13 mouse cellular contexts compared by ENCODE assay signal in genomic region chr15:99546596-99546995, GRCm38 (mm10). TPM values are rescaled to one million over a fixed set of nuclear protein-coding genes. Genes with fewer than 3 reads are reported as not detected.
DNase-seq lines count a peak whose midpoint lies in the region; ATAC-seq and TF ChIP-seq lines count a peak whose summit lies in the region.
"Had no signal": no experiment of that assay in that cellular context is flagged by ENCODE, and none has a peak within 500 bp of the region (broad histone marks: within the 10 kb centered on the region; RNA-seq: fewer than 3 reads in every experiment).

No protein-coding gene starts in this region.

- no peak for ATAC-seq in hindbrain, embryonic 11.5 days (ENCODE audit: low FRiP score)
- ATAC-seq in neural tube, embryonic 11.5 days (ENCODE audit: insufficient read depth, low FRiP score, low TSS enrichment), result no peak
- no peak for ATAC-seq in intestine, embryonic 16.5 days
- ATAC-seq: liver, embryonic 12.5 days had no signal

- H3K27ac ChIP-seq in gastrocnemius, adult 2 months, result no peak overlapping the region
- H3K27ac ChIP-seq in hindbrain, embryonic 11.5 days (ENCODE audit: low read depth, low read length), result no peak overlapping the region
- H3K27ac ChIP-seq in neural tube, embryonic 11.5 days (ENCODE audit: low read depth, low read length), result no peak overlapping the region
- no peak overlapping the region for H3K27ac ChIP-seq in intestine, embryonic 16.5 days (ENCODE audit: low read length)
- H3K27ac ChIP-seq: liver, embryonic 12.5 days had no signal

- no peaks in the 10 kb centered on the region for H3K36me3 ChIP-seq in hindbrain, embryonic 11.5 days (ENCODE audit: control insufficient read depth, insufficient read depth, low read length)
- H3K36me3 ChIP-seq in neural tube, embryonic 11.5 days (ENCODE audit: control insufficient read depth, insufficient read depth, low read length), result no peaks in the 10 kb centered on the region
- no peaks in the 10 kb centered on the region for H3K36me3 ChIP-seq in intestine, embryonic 16.5 days (ENCODE audit: control insufficient read depth, insufficient read depth, low read length)
- H3K36me3 ChIP-seq: heart, embryonic 12.5 days; liver, embryonic 12.5 days had no signal

- peak; percentile 32 for DNase-seq in gastrocnemius, adult 2 months
- DNase-seq in gastrocnemius, postnatal 25 days, result no peak
- peak; percentile 9 for DNase-seq in ovary, postnatal 14 days (ENCODE audit: low spot score)
- no peak for DNase-seq in ovary, postnatal 36 days (ENCODE audit: low spot score)
- DNase-seq in hindbrain, embryonic 11.5 days (ENCODE audit: low spot score), result peak; percentile 34
- DNase-seq in neural tube, embryonic 11.5 days (ENCODE audit: low spot score), result peak; percentile 56
- no peak for DNase-seq in kidney, postnatal 4 days
- DNase-seq: right cerebral cortex, postnatal 25 days had no signal

- WGBS in hindbrain, embryonic 11.5 days, result 66% methylated on average over 11 of the region's 11 CpGs
- 77% methylated on average over 11 of the region's 11 CpGs for WGBS in neural tube, embryonic 11.5 days
- WGBS in intestine, embryonic 16.5 days, result 72% methylated on average over 11 of the region's 11 CpGs

- H3K27me3 ChIP-seq in hindbrain, embryonic 11.5 days (ENCODE audit: control insufficient read depth, insufficient read depth, low read length), result no peaks in the 10 kb centered on the region
- no peaks in the 10 kb centered on the region for H3K27me3 ChIP-seq in neural tube, embryonic 11.5 days (ENCODE audit: control insufficient read depth, insufficient read depth, low read length)
- 0 out of 2 replicates have a peak, but pooled peaks cover 4% of the 10 kb centered on the region for H3K27me3 ChIP-seq in intestine, embryonic 16.5 days (replicated peaks; ENCODE audit: control insufficient read depth, insufficient read depth, low read length)

- no peak overlapping the region for H3K9ac ChIP-seq in hindbrain, embryonic 11.5 days (ENCODE audit: low read depth, low read length)
- H3K9ac ChIP-seq in neural tube, embryonic 11.5 days (ENCODE audit: low read length), result no peak overlapping the region
- H3K9ac ChIP-seq in intestine, embryonic 16.5 days (ENCODE audit: low read depth, low read length), result no peak overlapping the region
- H3K9ac ChIP-seq: heart, embryonic 12.5 days; liver, embryonic 12.5 days had no signal

- TF ChIP-seq CTCF in gastrocnemius, adult 2 months (IDR thresholded peaks at IDR 0.05), result no peak

- H3K4me3 ChIP-seq in gastrocnemius, adult 2 months, result no peak overlapping the region
- H3K4me3 ChIP-seq in hindbrain, embryonic 11.5 days (ENCODE audit: low read depth, low read length), result no peak overlapping the region
- no peak overlapping the region for H3K4me3 ChIP-seq in neural tube, embryonic 11.5 days (ENCODE audit: low read depth, low read length)
- no peak overlapping the region for H3K4me3 ChIP-seq in intestine, embryonic 16.5 days (ENCODE audit: low read length)
- H3K4me3 ChIP-seq: heart, embryonic 12.5 days; liver, embryonic 12.5 days had no signal

- H3K4me2 ChIP-seq in hindbrain, embryonic 11.5 days (replicated peaks; ENCODE audit: low read depth, low read length), result no peak overlapping the region
- H3K4me2 ChIP-seq in neural tube, embryonic 11.5 days (ENCODE audit: low read depth), result no peak overlapping the region
- H3K4me2 ChIP-seq in intestine, embryonic 16.5 days (ENCODE audit: low read depth, low read length), result no peak overlapping the region
- H3K4me2 ChIP-seq: heart, embryonic 12.5 days; liver, embryonic 12.5 days had no signal

- H3K4me1 ChIP-seq in hindbrain, embryonic 11.5 days (replicated peaks; ENCODE audit: control insufficient read depth, insufficient read depth, low read length), result no peaks in the 10 kb centered on the region
- H3K4me1 ChIP-seq in neural tube, embryonic 11.5 days (ENCODE audit: control insufficient read depth, insufficient read depth, low read length), result no peaks in the 10 kb centered on the region
- H3K4me1 ChIP-seq in intestine, embryonic 16.5 days (ENCODE audit: control insufficient read depth, insufficient read depth, low read length), result no peaks in the 10 kb centered on the region
- H3K4me1 ChIP-seq: heart, embryonic 12.5 days; liver, embryonic 12.5 days had no signal

- H3K9me3 ChIP-seq in hindbrain, embryonic 11.5 days (ENCODE audit: control insufficient read depth, low read length), result no peaks in the 10 kb centered on the region
- H3K9me3 ChIP-seq in neural tube, embryonic 11.5 days (ENCODE audit: control insufficient read depth, low read length), result no peaks in the 10 kb centered on the region
- H3K9me3 ChIP-seq in intestine, embryonic 16.5 days (ENCODE audit: control insufficient read depth, low read length), result no peaks in the 10 kb centered on the region
- H3K9me3 ChIP-seq: heart, embryonic 12.5 days; liver, embryonic 12.5 days had no signal

- intact Hi-C loops in gastrocnemius, adult 2 months (cut with DNase I), result loop anchor here (2.0 kb wide), 1 partner anchor 70 kb away; no protein-coding TSS in a partner anchor

RNA-seq across cellular contexts. Expression of gene Faim2, which starts 18.6 kb away (rescaled TPM):
- under 1 TPM in 1 of 2 experiments, not detected in 1; 0.75 TPM for total RNA-seq in gastrocnemius, adult 2 months (2021)
- total RNA-seq in gastrocnemius, postnatal 25 days (2021), result under 1 TPM; 0.13 to 0.20 TPM
- polyA plus RNA-seq in hindbrain, embryonic 11.5 days (2014; fragmentation: Nextera tagmentation; extraction: Ambion mirVana), result 0.97 and 2.3 TPM in 2 replicates
- 1.5 and 2.3 TPM in 2 replicates for polyA plus RNA-seq in neural tube, embryonic 11.5 days (2014; fragmentation: Nextera tagmentation; extraction: Ambion mirVana)
- 0.91 and 1.1 TPM in 2 replicates for polyA plus RNA-seq in intestine, embryonic 16.5 days (2015; fragmentation: Nextera tagmentation; extraction: Ambion mirVana)

RNA-seq across cellular contexts. Expression of gene Aqp2, which starts 32.3 kb away (rescaled TPM):
- total RNA-seq in gastrocnemius, adult 2 months (2021), result not detected
- total RNA-seq in gastrocnemius, postnatal 25 days (2021), result not detected
- polyA plus RNA-seq in hindbrain, embryonic 11.5 days (2014; fragmentation: Nextera tagmentation; extraction: Ambion mirVana), result not detected in 2 replicates
- polyA plus RNA-seq in neural tube, embryonic 11.5 days (2014; fragmentation: Nextera tagmentation; extraction: Ambion mirVana), result not detected in 2 replicates
- 0.10 TPM in 1 of 2 replicates, not detected in the other for polyA plus RNA-seq in intestine, embryonic 16.5 days (2015; fragmentation: Nextera tagmentation; extraction: Ambion mirVana)
- polyA plus RNA-seq: heart, embryonic 12.5 days; liver, embryonic 12.5 days; thymus, postnatal 0 days had no signal

RNA-seq across cellular contexts. Expression of gene Aqp5, which starts 44.0 kb away (rescaled TPM):
- total RNA-seq in gastrocnemius, adult 2 months (2021), result not detected
- total RNA-seq in gastrocnemius, postnatal 25 days (2021), result not detected
- 0.28 and 0.36 TPM in 2 replicates for polyA plus RNA-seq in hindbrain, embryonic 11.5 days (2014; fragmentation: Nextera tagmentation; extraction: Ambion mirVana)
- polyA plus RNA-seq in neural tube, embryonic 11.5 days (2014; fragmentation: Nextera tagmentation; extraction: Ambion mirVana), result 0.27 and 0.59 TPM in 2 replicates
- polyA plus RNA-seq in intestine, embryonic 16.5 days (2015; fragmentation: Nextera tagmentation; extraction: Ambion mirVana), result 0.47 and 0.53 TPM in 2 replicates

RNA-seq across cellular contexts. Expression of gene Aqp6, which starts 54.6 kb away (rescaled TPM):
- total RNA-seq in gastrocnemius, adult 2 months (2021), result not detected
- not detected for total RNA-seq in gastrocnemius, postnatal 25 days (2021)
- polyA plus RNA-seq in hindbrain, embryonic 11.5 days (2014; fragmentation: Nextera tagmentation; extraction: Ambion mirVana), result 1.0 and 1.7 TPM in 2 replicates
- polyA plus RNA-seq in neural tube, embryonic 11.5 days (2014; fragmentation: Nextera tagmentation; extraction: Ambion mirVana), result 0.64 and 0.66 TPM in 2 replicates
- not detected in 2 replicates for polyA plus RNA-seq in intestine, embryonic 16.5 days (2015; fragmentation: Nextera tagmentation; extraction: Ambion mirVana)
- polyA plus RNA-seq: heart, embryonic 12.5 days; kidney, embryonic 16.5 days; liver, embryonic 12.5 days; thymus, postnatal 0 days had no signal

Comparison
In these comparisons a context has a peak if more than half of its experiments do, and no peak if none do; other contexts are left out.
1. DNase-seq: peak in gastrocnemius, adult 2 months (single experiment), ovary, postnatal 14 days (single experiment), hindbrain, embryonic 11.5 days (single experiment) and neural tube, embryonic 11.5 days (single experiment); none in gastrocnemius, postnatal 25 days (single experiment), ovary, postnatal 36 days (single experiment) and kidney, postnatal 4 days (0 of 2).